Mouse (Mus musculus): ENCODE results near the gene Ublcp1.

- no peak for TF ChIP-seq CTCF (conservative IDR thresholded peaks at IDR 0.05; ENCODE audit: low read length)
- no peak for TF ChIP-seq NANOG (IDR thresholded peaks at IDR 0.05; ENCODE audit: borderline replicate concordance, low read length)
Observed at GRCm38 (mm10) chr11:44500966-44501365, 30.7 kb upstream of the Ublcp1 start.

Data from E14TG2a.4 (cell line).